Mouse (Mus musculus): ENCODE measurements around the gene Ncapd2. TPM values are rescaled to one million over a fixed set of nuclear protein-coding genes. Genes with fewer than 3 reads are reported as not detected.

The Ncapd2 gene
- polyA plus RNA-seq, 1 experiment from 2014 or later = 39.4 TPM

- H3K4me2 ChIP-seq (ENCODE audit: low read length) = no peak overlapping the region; the same call in 1 of the 2 replicates
- ATAC-seq = no peak
- 82% methylated on average over 16 of the region's 16 CpGs for WGBS
- H3K27me3 ChIP-seq (ENCODE audit: control insufficient read depth, insufficient read depth, low read depth, low read length) = no peaks in the 10 kb centered on the region
- no peaks in the 10 kb centered on the region for H3K9me3 ChIP-seq (replicated peaks; ENCODE audit: control insufficient read depth, low read length, poor library complexity, severe bottlenecking)
- H3K27ac ChIP-seq (ENCODE audit: low read length) = no peak overlapping the region
- peaks cover 38% of the 10 kb centered on the region for H3K4me1 ChIP-seq (ENCODE audit: control insufficient read depth, insufficient read depth, low read length)
- H3K36me3 ChIP-seq (ENCODE audit: control insufficient read depth, insufficient read depth, low read length) = peaks cover 21% of the 10 kb centered on the region
- no peak overlapping the region for H3K4me3 ChIP-seq (ENCODE audit: low read depth, low read length)
- H3K9ac ChIP-seq (ENCODE audit: low read depth, low read length) = 0 out of 2 replicates have a peak overlapping the region, but pooled peaks have one; percentile 23
Observed at GRCm38 (mm10) chr6:125148926-125149568, 42.5 kb downstream of the Ncapd2 start.

- Histone ChIP-seq H3K36me3 (ENCODE audit: control insufficient read depth, insufficient read depth, low read length) (peaks cover 19% of the 10 kb centered on the region), H3K4me1 (ENCODE audit: control insufficient read depth, insufficient read depth, low read length) (peaks cover 38% of the 10 kb centered on the region), H3K9me3 (replicated peaks; ENCODE audit: control insufficient read depth, low read length, poor library complexity, severe bottlenecking) (no peaks in the 10 kb centered on the region), H3K4me2 (ENCODE audit: low read length) (no peak overlapping the region; the same call in 1 of the 2 replicates), H3K27ac (ENCODE audit: low read length) (no peak overlapping the region), H3K9ac (ENCODE audit: low read depth, low read length) (0 out of 2 replicates have a peak overlapping the region, but pooled peaks have one; percentile 23), H3K27me3 (ENCODE audit: control insufficient read depth, insufficient read depth, low read depth, low read length) (no peaks in the 10 kb centered on the region), H3K4me3 (ENCODE audit: low read depth, low read length) (no peak overlapping the region)
- 73% methylated on average over 17 of the region's 18 CpGs for WGBS
- ATAC-seq = no peak
Observed at GRCm38 (mm10) chr6:125148251-125148925, 43.1 kb downstream of the Ncapd2 start.

GRCm38 (mm10) chr6:125147329-125147728 lies 44.2 kb downstream of the Ncapd2 start:
- 61% methylated on average over 10 of the region's 10 CpGs for WGBS
- Histone ChIP-seq H3K4me3 (ENCODE audit: low read depth, low read length) (peak overlapping the region; percentile 7; the same call in 1 of the 2 replicates), H3K27ac (ENCODE audit: low read length) (no peak overlapping the region), H3K4me1 (ENCODE audit: control insufficient read depth, insufficient read depth, low read length) (peaks cover 38% of the 10 kb centered on the region), H3K4me2 (ENCODE audit: low read length) (peak overlapping the region; percentile 98), H3K9ac (ENCODE audit: low read depth, low read length) (peak overlapping the region; percentile 92), H3K9me3 (replicated peaks; ENCODE audit: control insufficient read depth, low read length, poor library complexity, severe bottlenecking) (no peaks in the 10 kb centered on the region), H3K36me3 (ENCODE audit: control insufficient read depth, insufficient read depth, low read length) (peaks cover 11% of the 10 kb centered on the region; the same call in 1 of the 2 replicates), H3K27me3 (ENCODE audit: control insufficient read depth, insufficient read depth, low read depth, low read length) (no peaks in the 10 kb centered on the region)
- no peak for ATAC-seq

GRCm38 (mm10) chr6:125146797-125147196 lies 44.7 kb downstream of the Ncapd2 start:
- Histone ChIP-seq H3K9me3 (replicated peaks; ENCODE audit: control insufficient read depth, low read length, poor library complexity, severe bottlenecking) (no peaks in the 10 kb centered on the region), H3K27ac (ENCODE audit: low read length) (no peak overlapping the region), H3K4me2 (ENCODE audit: low read length) (peak overlapping the region; percentile 98), H3K9ac (ENCODE audit: low read depth, low read length) (peak overlapping the region; percentile 92), H3K27me3 (ENCODE audit: control insufficient read depth, insufficient read depth, low read depth, low read length) (no peaks in the 10 kb centered on the region), H3K4me1 (ENCODE audit: control insufficient read depth, insufficient read depth, low read length) (peaks cover 38% of the 10 kb centered on the region), H3K36me3 (ENCODE audit: control insufficient read depth, insufficient read depth, low read length) (peaks cover 12% of the 10 kb centered on the region; the same call in 1 of the 2 replicates), H3K4me3 (ENCODE audit: low read depth, low read length) (peak overlapping the region; percentile 1; the same call in 1 of the 2 replicates)
- 77% methylated on average over 4 of the region's 4 CpGs for WGBS
- no peak for ATAC-seq

GRCm38 (mm10) chr6:125146148-125146547 lies 45.4 kb downstream of the Ncapd2 start:
- Histone ChIP-seq H3K4me1 (ENCODE audit: control insufficient read depth, insufficient read depth, low read length) (peaks cover 38% of the 10 kb centered on the region), H3K27ac (ENCODE audit: low read length) (no peak overlapping the region; the same call in 1 of the 2 replicates), H3K4me2 (ENCODE audit: low read length) (peak overlapping the region; percentile 98), H3K4me3 (ENCODE audit: low read depth, low read length) (peak overlapping the region; percentile 62), H3K27me3 (ENCODE audit: control insufficient read depth, insufficient read depth, low read depth, low read length) (no peaks in the 10 kb centered on the region), H3K36me3 (ENCODE audit: control insufficient read depth, insufficient read depth, low read length) (peaks cover 13% of the 10 kb centered on the region; the same call in 1 of the 2 replicates), H3K9ac (ENCODE audit: low read depth, low read length) (peak overlapping the region; percentile 92), H3K9me3 (replicated peaks; ENCODE audit: control insufficient read depth, low read length, poor library complexity, severe bottlenecking) (no peaks in the 10 kb centered on the region)
- no peak for ATAC-seq
- 45% methylated on average over 7 of the region's 7 CpGs for WGBS

GRCm38 (mm10) chr6:125145479-125145951 lies 46.0 kb downstream of the Ncapd2 start:
- H3K9me3 ChIP-seq (replicated peaks; ENCODE audit: control insufficient read depth, low read length, poor library complexity, severe bottlenecking) = no peaks in the 10 kb centered on the region
- peak overlapping the region; percentile 92 for H3K9ac ChIP-seq (ENCODE audit: low read depth, low read length)
- peaks cover 15% of the 10 kb centered on the region; the same call in 1 of the 2 replicates for H3K36me3 ChIP-seq (ENCODE audit: control insufficient read depth, insufficient read depth, low read length)
- WGBS = 0% methylated on average over 35 of the region's 35 CpGs
- H3K27me3 ChIP-seq (ENCODE audit: control insufficient read depth, insufficient read depth, low read depth, low read length) = no peaks in the 10 kb centered on the region
- ATAC-seq = peak; percentile 78
- peak overlapping the region; percentile 90 for H3K27ac ChIP-seq (ENCODE audit: low read length)
- H3K4me2 ChIP-seq (ENCODE audit: low read length) = peak overlapping the region; percentile 98
- peak overlapping the region; percentile 62 for H3K4me3 ChIP-seq (ENCODE audit: low read depth, low read length)
- H3K4me1 ChIP-seq (ENCODE audit: control insufficient read depth, insufficient read depth, low read length) = peaks cover 38% of the 10 kb centered on the region

GRCm38 (mm10) chr6:125145001-125145400 lies 46.5 kb downstream of the Ncapd2 start, which contains the start of gene Iffo1:
TSS of gene Iffo1 (plus strand) at chr6:125145241.
- ATAC-seq = peak; percentile 94
- peak within 1 kb of the TSS; percentile 98 for H3K4me2 ChIP-seq (ENCODE audit: low read length)
- H3K36me3 ChIP-seq (ENCODE audit: control insufficient read depth, insufficient read depth, low read length) = peaks cover 20% of the 10 kb centered on the region
- peaks cover 38% of the 10 kb centered on the region for H3K4me1 ChIP-seq (ENCODE audit: control insufficient read depth, insufficient read depth, low read length)
- WGBS = 0% methylated on average over 15 of the region's 16 CpGs
- peak within 1 kb of the TSS; percentile 90 for H3K27ac ChIP-seq (ENCODE audit: low read length)
- peak within 1 kb of the TSS; percentile 92 for H3K9ac ChIP-seq (ENCODE audit: low read depth, low read length)
- H3K4me3 ChIP-seq (ENCODE audit: low read depth, low read length) = peak within 1 kb of the TSS; percentile 62
- H3K9me3 ChIP-seq (replicated peaks; ENCODE audit: control insufficient read depth, low read length, poor library complexity, severe bottlenecking) = no peaks in the 10 kb centered on the region
- no peaks in the 10 kb centered on the region for H3K27me3 ChIP-seq (ENCODE audit: control insufficient read depth, insufficient read depth, low read depth, low read length)

GRCm38 (mm10) chr6:125143904-125144303 lies 47.6 kb downstream of the Ncapd2 start:
- no peak overlapping the region for H3K9ac ChIP-seq (ENCODE audit: low read depth, low read length)
- no peak overlapping the region for H3K27ac ChIP-seq (ENCODE audit: low read length)
- H3K4me1 ChIP-seq (ENCODE audit: control insufficient read depth, insufficient read depth, low read length) = peaks cover 38% of the 10 kb centered on the region
- H3K4me2 ChIP-seq (ENCODE audit: low read length) = no peak overlapping the region
- ATAC-seq = no peak
- peaks cover 24% of the 10 kb centered on the region for H3K36me3 ChIP-seq (ENCODE audit: control insufficient read depth, insufficient read depth, low read length)
- no peaks in the 10 kb centered on the region for H3K27me3 ChIP-seq (ENCODE audit: control insufficient read depth, insufficient read depth, low read depth, low read length)
- 85% methylated on average over 9 of the region's 9 CpGs for WGBS
- H3K4me3 ChIP-seq (ENCODE audit: low read depth, low read length) = no peak overlapping the region
- H3K9me3 ChIP-seq (replicated peaks; ENCODE audit: control insufficient read depth, low read length, poor library complexity, severe bottlenecking) = no peaks in the 10 kb centered on the region

- Histone ChIP-seq H3K4me3 (ENCODE audit: low read depth, low read length) (no peak overlapping the region), H3K9ac (ENCODE audit: low read depth, low read length) (no peak overlapping the region), H3K27me3 (ENCODE audit: control insufficient read depth, insufficient read depth, low read depth, low read length) (no peaks in the 10 kb centered on the region), H3K4me1 (ENCODE audit: control insufficient read depth, insufficient read depth, low read length) (peaks cover 31% of the 10 kb centered on the region), H3K9me3 (replicated peaks; ENCODE audit: control insufficient read depth, low read length, poor library complexity, severe bottlenecking) (no peaks in the 10 kb centered on the region), H3K36me3 (ENCODE audit: control insufficient read depth, insufficient read depth, low read length) (peaks cover 26% of the 10 kb centered on the region), H3K4me2 (ENCODE audit: low read length) (no peak overlapping the region), H3K27ac (ENCODE audit: low read length) (no peak overlapping the region)
- no peak for ATAC-seq
- 86% methylated on average over 3 of the region's 3 CpGs for WGBS
Observed at GRCm38 (mm10) chr6:125143128-125143527, 48.4 kb downstream of the Ncapd2 start.
